Mouse (Mus musculus) heart, embryonic 16.5 days (tissue): ENCODE data around the gene Rrp7a. TPM values are rescaled to one million over a fixed set of nuclear protein-coding genes. Genes with fewer than 3 reads are reported as not detected.
A peak's percentile ranks its signal among the peaks of the same experiment; 100 is the strongest.

Experiments used
- ATAC-seq: fragments of 200-750 bp; cut with Nextera tagmentation; replicated peaks from 2 replicates; pipeline ENCODE4 v1.8.0; 2017; ENCODE audit warnings: moderate number of reproducible peaks; ENCODE audit not compliant: insufficient read depth, low FRiP score; ENCODE audit errors: extremely low read depth
- H3K27ac ChIP-seq: fragments of 300-500 bp; sonication (generic); 2 replicates; pipeline ENCODE4 v1.5.1; 2014; ENCODE audit warnings: mild to moderate bottlenecking, low read length, control low read depth, moderate library complexity
- H3K27me3 ChIP-seq: fragments of 300-500 bp; sonication (generic); 2 replicates; pipeline ENCODE4 v1.6.1; 2014; ENCODE audit warnings: low read length, mixed read lengths; ENCODE audit not compliant: control insufficient read depth, insufficient read depth
- H3K36me3 ChIP-seq: fragments of 300-500 bp; sonication (generic); 2 replicates; pipeline ENCODE4 v1.6.1; 2014; ENCODE audit not compliant: control insufficient read depth, insufficient read depth
- H3K4me1 ChIP-seq: fragments of 300-500 bp; sonication (generic); 2 replicates; pipeline ENCODE4 v1.6.1; 2014; ENCODE audit warnings: low read length, mixed read lengths; ENCODE audit not compliant: control insufficient read depth, insufficient read depth
- H3K4me2 ChIP-seq: fragments of 300-500 bp; sonication (generic); 2 replicates; pipeline ENCODE4 v1.6.1; 2014; ENCODE audit warnings: low read depth, mild to moderate bottlenecking, control low read depth, low read length
- H3K4me3 ChIP-seq: fragments of 300-500 bp; sonication (generic); 2 replicates; pipeline ENCODE4 v1.5.1; 2014; ENCODE audit warnings: mild to moderate bottlenecking, control low read depth, low read length
- H3K9ac ChIP-seq: fragments of 300-500 bp; sonication (generic); 2 replicates; pipeline ENCODE4 v1.6.1; 2014; ENCODE audit warnings: low read length, control low read depth
- H3K9me3 ChIP-seq: fragments of 300-500 bp; sonication (generic); replicated peaks from 2 replicates; pipeline ENCODE4 v1.6.1; 2016; ENCODE audit warnings: low read length; ENCODE audit not compliant: control insufficient read depth
- WGBS: fragments of 180-500 bp; shearing (Covaris S2); extraction: QIAGEN DNeasy Blood & Tissue Kit; methylation state at CpG from one replicate; pipeline ENCODE4 v1.1.7; 2014; 5-methylcytosine and 5-hydroxymethylcytosine counted together
- polyA plus RNA-seq: library from polyadenylated mRNA; unstranded; fragments of >200 nt; fragmentation: Nextera tagmentation; extraction: Ambion mirVana; gene quantifications from 2 replicates; pipeline ENCODE4 v1.2.1, GENCODE M21; 2015

The Rrp7a gene
- polyA plus RNA-seq, 1 experiment from 2014 or later: 43.3 TPM

DNA sequence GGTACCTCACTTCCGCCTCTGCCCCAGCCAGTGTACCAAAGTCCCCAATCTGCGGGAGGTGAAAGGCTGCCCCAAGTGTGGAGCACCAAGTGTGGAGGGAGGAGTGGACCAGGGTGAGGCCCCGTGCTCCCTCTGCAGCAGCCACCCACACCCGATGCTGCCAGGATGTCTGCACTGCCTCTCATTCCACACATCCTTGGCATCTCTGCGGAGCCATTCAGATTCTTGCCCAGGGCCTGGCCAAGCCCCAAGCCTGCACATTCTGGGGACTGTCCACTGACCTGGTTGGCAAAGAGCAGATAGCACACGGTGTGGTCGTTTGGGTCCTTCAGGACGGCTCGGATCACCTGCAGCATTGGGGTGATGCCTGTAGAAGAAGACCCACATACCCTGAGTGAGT lies 37.2 kb upstream of the Rrp7a start:
- 89% methylated on average over 9 of the region's 9 CpGs for WGBS
- H3K36me3 ChIP-seq: peaks cover 27% of the 10 kb centered on the region
- H3K27me3 ChIP-seq: no peaks in the 10 kb centered on the region
- H3K9ac ChIP-seq: no peak overlapping the region
- no peak overlapping the region for H3K4me2 ChIP-seq
- no peak for ATAC-seq
- H3K4me1 ChIP-seq: peaks cover 3% of the 10 kb centered on the region
- no peak overlapping the region for H3K4me3 ChIP-seq
- H3K27ac ChIP-seq: no peak overlapping the region
- no peaks in the 10 kb centered on the region for H3K9me3 ChIP-seq

DNA sequence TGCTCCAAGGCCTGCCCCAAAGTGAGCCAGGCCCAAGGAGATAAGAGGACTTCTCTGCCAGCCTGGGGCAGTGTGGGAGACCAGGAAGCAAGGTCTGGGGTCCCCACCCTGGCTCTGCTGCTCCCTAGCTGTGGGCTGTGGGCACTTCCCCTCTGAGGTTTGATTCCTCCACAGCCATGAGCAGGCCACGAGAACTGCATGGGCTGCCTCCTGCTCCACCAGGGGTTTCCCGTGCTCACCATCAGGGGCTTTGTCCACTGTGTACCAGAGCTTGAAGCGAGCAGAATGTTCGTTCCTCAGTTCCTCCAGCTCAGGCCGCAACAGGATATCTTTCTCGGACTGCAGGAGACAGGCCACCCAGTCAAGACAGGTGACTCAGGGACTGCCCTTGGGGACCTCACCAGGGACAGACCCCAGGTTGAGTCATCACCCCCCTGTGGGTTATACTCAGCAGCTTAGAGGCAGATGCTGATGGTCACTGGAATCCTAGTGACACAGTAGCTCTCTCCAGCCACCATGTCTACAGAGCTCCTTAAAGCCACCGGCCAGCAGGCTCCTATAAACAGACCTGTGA lies 36.1 kb upstream of the Rrp7a start:
- 90% methylated on average over 7 of the region's 7 CpGs for WGBS
- ATAC-seq: no peak
- Histone ChIP-seq H3K36me3 (peaks cover 32% of the 10 kb centered on the region), H3K4me2 (no peak overlapping the region), H3K27ac (no peak overlapping the region), H3K4me1 (no peaks in the 10 kb centered on the region), H3K9me3 (no peaks in the 10 kb centered on the region), H3K9ac (no peak overlapping the region), H3K27me3 (no peaks in the 10 kb centered on the region), H3K4me3 (no peak overlapping the region)

DNA sequence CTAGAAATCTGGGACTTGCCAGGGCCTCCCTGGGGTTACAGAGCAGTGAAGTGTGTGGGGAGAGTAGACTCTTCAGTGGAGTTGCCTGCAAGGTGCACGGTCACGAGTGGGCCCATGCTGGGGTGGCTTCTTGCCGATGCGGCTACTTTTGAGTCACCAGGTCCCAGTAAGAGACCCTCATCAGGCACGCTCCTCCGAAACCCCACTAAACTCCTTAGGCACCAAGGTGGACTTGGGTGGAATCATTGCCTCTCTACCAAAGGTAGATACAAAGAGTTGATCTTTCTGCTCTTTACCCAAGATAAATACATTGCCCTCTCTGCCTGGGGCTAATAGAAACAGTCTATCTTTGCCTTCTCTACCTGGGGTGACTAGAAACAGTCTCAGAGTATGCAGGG lies 35.1 kb upstream of the Rrp7a start:
- Histone ChIP-seq H3K4me3 (no peak overlapping the region), H3K36me3 (peaks cover 35% of the 10 kb centered on the region), H3K9ac (no peak overlapping the region), H3K27me3 (no peaks in the 10 kb centered on the region), H3K27ac (no peak overlapping the region), H3K9me3 (no peaks in the 10 kb centered on the region), H3K4me1 (no peaks in the 10 kb centered on the region), H3K4me2 (no peak overlapping the region)
- ATAC-seq: no peak
- WGBS: 97% methylated on average over 6 of the region's 6 CpGs

DNA sequence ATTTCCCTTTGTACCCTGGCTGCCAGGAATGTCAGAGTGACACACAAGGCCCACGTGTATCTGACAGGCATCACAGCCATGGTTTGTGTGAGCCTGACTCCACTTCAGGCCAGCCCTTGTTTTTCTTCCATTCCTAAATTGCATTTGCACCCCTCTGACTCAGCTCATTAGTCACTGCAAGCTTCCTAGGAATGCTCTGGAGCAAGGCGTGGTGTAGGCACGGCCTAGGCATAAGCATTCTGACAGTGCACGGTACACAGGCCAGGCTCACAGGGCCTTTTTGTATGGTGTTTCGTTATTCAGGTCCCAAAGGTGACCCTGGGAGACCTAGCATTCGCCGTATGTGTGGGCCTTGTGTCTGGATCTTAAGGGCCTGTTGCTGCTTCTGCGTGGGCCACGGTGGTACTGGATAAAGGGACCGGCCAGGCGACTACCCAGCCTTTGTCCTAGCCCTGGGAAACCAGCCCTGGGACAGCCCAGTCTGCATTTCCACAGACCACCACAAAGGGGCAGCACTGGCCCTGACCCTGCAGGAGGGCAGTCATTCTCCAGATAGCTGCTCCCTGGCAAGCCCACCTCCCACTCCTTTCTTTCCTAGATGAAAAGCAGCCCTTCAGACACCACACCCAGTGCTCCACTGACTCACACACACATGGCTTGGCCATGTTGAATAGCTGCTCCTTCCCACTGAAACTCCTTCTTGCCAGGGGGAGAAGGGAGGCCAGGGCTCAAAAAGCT lies 34.5 kb upstream of the Rrp7a start:
- no peak overlapping the region for H3K4me3 ChIP-seq
- no peak overlapping the region for H3K9ac ChIP-seq
- no peaks in the 10 kb centered on the region for H3K4me1 ChIP-seq
- H3K27ac ChIP-seq: no peak overlapping the region
- no peak overlapping the region for H3K4me2 ChIP-seq
- H3K27me3 ChIP-seq: no peaks in the 10 kb centered on the region
- 65% methylated on average over 11 of the region's 11 CpGs for WGBS
- H3K36me3 ChIP-seq: peaks cover 35% of the 10 kb centered on the region
- ATAC-seq: no peak
- no peaks in the 10 kb centered on the region for H3K9me3 ChIP-seq

DNA sequence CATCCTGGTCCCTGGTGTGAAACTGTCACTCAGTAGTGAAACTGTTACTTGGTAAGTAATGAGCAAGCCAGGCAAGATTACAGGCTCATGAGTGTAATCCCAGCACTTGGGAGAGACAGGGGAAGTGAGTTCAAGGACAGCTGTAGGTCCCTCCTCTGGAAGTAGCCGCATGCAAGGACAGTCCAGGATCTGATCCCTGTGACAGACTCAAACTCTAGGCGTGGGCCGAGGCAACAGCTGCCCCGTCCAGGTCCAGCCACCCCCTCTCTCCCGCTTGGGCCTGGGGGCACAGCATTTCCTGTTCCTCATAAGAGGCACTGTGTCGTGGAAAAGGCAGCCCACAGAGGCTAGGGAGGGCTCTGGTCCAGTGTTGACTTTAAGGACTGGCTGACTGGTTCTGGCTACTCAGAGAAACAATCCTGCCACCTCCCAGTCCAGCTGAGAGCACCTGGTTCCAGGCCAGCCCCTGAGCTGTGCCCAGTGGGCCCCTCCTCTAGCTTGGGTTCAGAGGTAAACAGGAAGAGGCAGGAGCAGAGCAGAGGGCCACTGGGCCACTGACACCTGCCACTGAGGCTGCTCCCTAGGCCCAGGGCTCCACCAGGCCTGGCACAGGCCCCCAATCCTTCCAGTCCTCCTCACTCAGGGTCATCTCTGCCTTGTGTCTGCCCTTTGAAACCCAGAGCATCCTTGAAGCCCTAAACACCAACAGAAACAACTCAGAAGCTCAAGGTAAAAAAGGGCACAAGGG lies 33.2 kb upstream of the Rrp7a start:
- H3K9me3 ChIP-seq: no peaks in the 10 kb centered on the region
- no peaks in the 10 kb centered on the region for H3K27me3 ChIP-seq
- no peak overlapping the region for H3K4me2 ChIP-seq
- no peak overlapping the region for H3K4me3 ChIP-seq
- H3K9ac ChIP-seq: no peak overlapping the region
- H3K27ac ChIP-seq: no peak overlapping the region
- H3K36me3 ChIP-seq: peaks cover 35% of the 10 kb centered on the region
- no peak for ATAC-seq
- 75% methylated on average over 6 of the region's 6 CpGs for WGBS
- no peaks in the 10 kb centered on the region for H3K4me1 ChIP-seq

DNA sequence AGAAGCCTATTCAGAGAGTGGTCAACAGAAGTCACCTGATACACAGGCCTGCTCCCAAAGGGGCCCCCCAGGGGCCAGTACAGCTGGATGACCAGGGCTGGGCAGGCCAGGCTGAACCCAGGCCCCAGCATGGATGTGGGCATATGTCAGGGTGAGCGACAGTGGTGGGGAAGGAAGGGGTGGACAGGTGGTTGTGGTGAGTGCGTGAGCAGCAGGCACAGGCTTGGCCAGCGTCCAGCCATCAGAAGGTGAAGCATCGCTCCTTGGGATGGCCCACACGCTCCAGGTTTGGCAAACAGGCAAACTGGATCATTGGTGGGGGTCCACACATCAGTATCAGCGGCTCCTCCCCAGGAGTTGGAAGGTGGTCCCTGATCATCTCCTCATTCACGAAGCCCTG lies 31.7 kb upstream of the Rrp7a start:
- ATAC-seq: no peak
- Histone ChIP-seq H3K9ac (no peak overlapping the region), H3K9me3 (no peaks in the 10 kb centered on the region), H3K4me1 (peaks cover 3% of the 10 kb centered on the region; the same call in 1 of the 2 replicates), H3K4me2 (no peak overlapping the region), H3K36me3 (peaks cover 26% of the 10 kb centered on the region), H3K4me3 (no peak overlapping the region), H3K27me3 (no peaks in the 10 kb centered on the region), H3K27ac (no peak overlapping the region)
- WGBS: 98% methylated on average over 7 of the region's 7 CpGs

DNA sequence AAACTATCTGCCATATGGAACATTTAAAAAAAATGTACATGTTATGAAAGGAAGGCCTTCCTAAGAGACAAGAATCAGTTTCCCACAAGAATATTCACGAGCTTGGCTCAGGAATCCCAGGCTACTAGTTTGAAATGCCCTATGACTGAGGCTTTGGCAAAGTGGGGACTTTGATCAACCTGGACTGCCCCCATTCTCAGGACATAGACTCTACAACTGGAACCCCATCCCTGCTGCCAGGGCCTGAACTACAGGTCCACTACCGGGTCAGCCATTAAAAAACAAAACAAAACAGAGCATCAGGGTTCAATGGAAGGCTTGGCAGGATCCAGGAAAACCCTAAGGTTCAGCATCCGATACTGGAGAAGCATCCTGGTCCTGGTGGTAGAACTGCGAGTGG lies 28.1 kb upstream of the Rrp7a start:
- no peaks in the 10 kb centered on the region for H3K27me3 ChIP-seq
- 82% methylated on average over 4 of the region's 4 CpGs for WGBS
- no peak overlapping the region for H3K27ac ChIP-seq
- H3K4me1 ChIP-seq: peaks cover 11% of the 10 kb centered on the region
- H3K4me2 ChIP-seq: no peak overlapping the region
- H3K9me3 ChIP-seq: no peaks in the 10 kb centered on the region
- H3K36me3 ChIP-seq: peaks cover 18% of the 10 kb centered on the region
- no peak overlapping the region for H3K9ac ChIP-seq
- no peak for ATAC-seq
- H3K4me3 ChIP-seq: no peak overlapping the region

DNA sequence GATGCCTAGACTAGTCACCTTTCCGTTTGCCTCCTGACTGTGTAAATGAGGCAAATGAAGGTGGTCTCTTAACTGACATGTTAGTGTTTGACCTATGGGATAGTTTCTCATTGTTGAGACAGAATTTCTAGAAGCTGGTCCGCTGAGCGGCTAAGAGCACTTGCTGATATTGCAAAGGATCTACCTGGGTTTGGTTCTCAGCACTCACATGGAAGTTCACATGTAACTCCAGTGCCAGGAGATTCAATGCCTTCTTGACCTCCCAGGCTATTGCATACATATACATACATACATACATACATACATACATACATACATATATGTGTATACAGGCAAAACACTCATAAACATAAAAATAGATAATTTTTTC lies 27.5 kb upstream of the Rrp7a start:
- 24% methylated on average over 3 of the region's 3 CpGs for WGBS
- no peaks in the 10 kb centered on the region for H3K27me3 ChIP-seq
- H3K4me1 ChIP-seq: peaks cover 11% of the 10 kb centered on the region
- H3K36me3 ChIP-seq: peaks cover 18% of the 10 kb centered on the region
- peak overlapping the region; percentile 71 for H3K4me2 ChIP-seq
- H3K9me3 ChIP-seq: no peaks in the 10 kb centered on the region
- peak overlapping the region; percentile 99 for H3K9ac ChIP-seq
- peak overlapping the region; percentile 99 for H3K27ac ChIP-seq
- no peak for ATAC-seq
- peak overlapping the region; percentile 98 for H3K4me3 ChIP-seq
